Mouse (Mus musculus) embryo, embryonic 11 days (tissue): ENCODE measurements around the gene Cfap44.

Experiments used
- DNase-seq: peaks from one replicate; pipeline ENCODE4 v3.0.0-alpha.2; 2015

Cfap44 gene

GRCm38 (mm10) chr16:44394577-44395243 lies at the start of gene Cfap44:
TSS of gene Cfap44 (plus strand) at chr16:44394796.
- DNase-seq = peak; percentile 95

GRCm38 (mm10) chr16:44347071-44347901 lies 47.3 kb upstream of the Cfap44 start, which contains the start of gene Spice1:
TSS of gene Spice1 (plus strand) at chr16:44347121.
- DNase-seq = peak; percentile 96

- DNase-seq = no peak
Measured at GRCm38 (mm10) chr16:44349801-44350397, 44.7 kb upstream of the Cfap44 start.

- no peak for DNase-seq
Measured at GRCm38 (mm10) chr16:44356291-44356690, 38.3 kb upstream of the Cfap44 start.

GRCm38 (mm10) chr16:44357571-44358268 lies 36.9 kb upstream of the Cfap44 start:
- peak; percentile 41 for DNase-seq

- peak; percentile 29 for DNase-seq
Measured at GRCm38 (mm10) chr16:44361921-44362890, 32.4 kb upstream of the Cfap44 start.

- DNase-seq = no peak
Measured at GRCm38 (mm10) chr16:44365522-44365921, 29.1 kb upstream of the Cfap44 start.

- no peak for DNase-seq
Measured at GRCm38 (mm10) chr16:44375459-44375858, 19.1 kb upstream of the Cfap44 start.

- DNase-seq = no peak
Measured at GRCm38 (mm10) chr16:44380006-44380405, 14.6 kb upstream of the Cfap44 start.

- peak; percentile 49 for DNase-seq
Measured at GRCm38 (mm10) chr16:44381578-44381977, 13.0 kb upstream of the Cfap44 start.

GRCm38 (mm10) chr16:44383549-44383948 lies 11.0 kb upstream of the Cfap44 start:
- DNase-seq = no peak

- no peak for DNase-seq
Measured at GRCm38 (mm10) chr16:44384251-44384650, 10.3 kb upstream of the Cfap44 start.

- DNase-seq = peak; percentile 74
Measured at GRCm38 (mm10) chr16:44391877-44392548, 2.6 kb upstream of the Cfap44 start.

- no peak for DNase-seq
Measured at GRCm38 (mm10) chr16:44404933-44405332, 10.3 kb downstream of the Cfap44 start.

- DNase-seq = no peak
Measured at GRCm38 (mm10) chr16:44407211-44407610, 12.6 kb downstream of the Cfap44 start.

GRCm38 (mm10) chr16:44408290-44408689 lies 13.7 kb downstream of the Cfap44 start:
- no peak for DNase-seq

GRCm38 (mm10) chr16:44410176-44410575 lies 15.6 kb downstream of the Cfap44 start:
- no peak for DNase-seq

- no peak for DNase-seq
Measured at GRCm38 (mm10) chr16:44417596-44417995, 23.0 kb downstream of the Cfap44 start.

- no peak for DNase-seq
Measured at GRCm38 (mm10) chr16:44421735-44422134, 27.1 kb downstream of the Cfap44 start.

- DNase-seq = peak; percentile 17
Measured at GRCm38 (mm10) chr16:44423499-44423898, 28.9 kb downstream of the Cfap44 start.

GRCm38 (mm10) chr16:44428456-44428855 lies 33.9 kb downstream of the Cfap44 start:
- DNase-seq = no peak
